Mouse (Mus musculus) layer of hippocampus, adult 2 months (tissue): ENCODE measurements at regions not wholly inside any gene's neighbourhood (a gene's known extent, or its start where the extent isn't known, plus 50 kb on each side); places are given as distances from the start of the nearest gene placed in this dataset.

Experiments
- DNase-seq, 2 experiments: peaks; one replicate each; pipeline ENCODE4 v3.0.0; 2022; ENCODE audit warnings: low spot score in 2 of 2
- H3K27ac ChIP-seq: fragments of 200-600 bp; 2 replicates; pipeline ENCODE4 v1.8.1; 2022
- H3K4me3 ChIP-seq: fragments of 200-600 bp; 2 replicates; pipeline ENCODE4 v1.8.1; 2022; ENCODE audit warnings: mild to moderate bottlenecking
- CTCF ChIP-seq: fragments of 200-600 bp; conservative IDR thresholded peaks from 2 replicates; pipeline ENCODE4 v1.8.1; 2022; ENCODE audit warnings: antibody characterized with exemption, mild to moderate bottlenecking, moderate library complexity

GRCm38 (mm10) chr11:19585228-19585627 is 338.9 kb upstream of the Spred2 start:
- no peak overlapping the region for H3K4me3 ChIP-seq
- DNase-seq: no peak
- no peak for TF ChIP-seq CTCF
- no peak overlapping the region for H3K27ac ChIP-seq

- Histone ChIP-seq H3K27ac (no peak overlapping the region), H3K4me3 (no peak overlapping the region)
- TF ChIP-seq CTCF: no peak
- no peak for DNase-seq
Measured at GRCm38 (mm10) chr11:19592506-19593355, 331.4 kb upstream of the Spred2 start.

- Histone ChIP-seq H3K4me3 (no peak overlapping the region), H3K27ac (no peak overlapping the region)
- DNase-seq: no peak
- TF ChIP-seq CTCF: no peak
Measured at GRCm38 (mm10) chr11:19595107-19595506, 329.1 kb upstream of the Spred2 start.

DNA sequence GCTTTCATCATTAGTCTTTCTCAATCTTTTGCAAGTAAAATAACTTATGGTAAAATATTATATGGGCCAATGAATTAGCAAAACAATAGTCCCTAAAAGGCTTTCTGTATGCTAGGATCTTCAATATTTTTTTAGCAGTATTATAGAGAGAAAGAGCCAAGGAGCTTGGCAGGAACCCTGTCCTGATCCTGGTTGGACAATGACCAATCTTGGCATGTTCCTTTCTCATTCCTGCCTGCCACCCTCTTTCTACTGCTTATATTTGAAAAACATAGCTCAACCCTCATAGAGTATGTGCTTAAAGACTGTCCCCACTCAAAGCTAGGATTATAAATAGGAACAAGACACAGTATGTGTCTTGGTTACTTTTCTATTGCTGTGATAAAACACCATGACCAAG is 327.8 kb upstream of the Spred2 start:
- Histone ChIP-seq H3K27ac (no peak overlapping the region), H3K4me3 (no peak overlapping the region)
- no peak for DNase-seq
- TF ChIP-seq CTCF: no peak

DNA sequence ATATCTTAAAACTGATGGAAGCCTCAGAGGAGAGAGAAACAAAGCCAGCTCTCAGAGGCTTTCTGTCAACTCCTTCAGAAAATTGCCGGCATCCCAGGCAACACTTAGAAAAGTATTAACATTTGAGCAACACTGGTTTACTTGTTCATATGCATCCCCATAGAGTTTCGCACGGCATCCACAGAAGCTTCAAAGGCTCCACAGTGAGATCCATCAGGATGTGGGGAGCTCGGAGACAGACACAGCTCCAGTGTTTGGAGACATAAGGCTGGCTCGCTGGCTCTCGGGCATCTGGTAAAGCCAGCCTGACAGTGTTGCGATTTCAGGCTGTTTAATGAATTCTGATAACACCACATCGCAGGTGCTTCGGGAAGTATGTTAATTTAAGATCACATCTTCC is 324.7 kb upstream of the Spred2 start:
- DNase-seq: no peak
- Histone ChIP-seq H3K27ac (no peak overlapping the region), H3K4me3 (no peak overlapping the region)
- TF ChIP-seq CTCF: no peak

- H3K4me3 ChIP-seq: no peak overlapping the region
- TF ChIP-seq CTCF: no peak
- no peak overlapping the region for H3K27ac ChIP-seq
- no peak for DNase-seq
Measured at GRCm38 (mm10) chr11:19601216-19601938, 322.8 kb upstream of the Spred2 start.

DNA sequence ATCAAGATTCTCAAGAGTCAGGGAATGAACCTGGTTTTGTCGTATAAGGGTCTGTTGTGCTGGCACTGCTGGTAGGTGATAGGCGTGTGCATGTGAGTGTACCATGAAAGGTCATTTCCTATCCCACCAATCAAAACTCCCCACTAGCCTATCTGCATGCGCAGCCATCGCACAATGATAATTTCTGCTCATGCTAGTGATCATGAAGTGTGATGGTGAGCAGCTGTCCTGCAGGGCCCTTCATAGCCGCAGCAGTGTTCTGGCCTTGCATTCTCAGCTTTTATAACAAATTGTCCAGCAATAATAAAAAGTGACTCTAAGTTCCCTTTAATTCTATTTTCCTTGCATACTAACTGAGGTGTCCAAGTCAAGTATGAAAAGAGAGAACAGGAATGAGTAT is 321.7 kb upstream of the Spred2 start:
- no peak for TF ChIP-seq CTCF
- H3K27ac ChIP-seq: no peak overlapping the region
- H3K4me3 ChIP-seq: no peak overlapping the region
- DNase-seq: no peak

- Histone ChIP-seq H3K27ac (no peak overlapping the region), H3K4me3 (no peak overlapping the region)
- DNase-seq: no peak
- no peak for TF ChIP-seq CTCF
Measured at GRCm38 (mm10) chr11:19605602-19606001, 318.6 kb upstream of the Spred2 start.

- Histone ChIP-seq H3K27ac (no peak overlapping the region), H3K4me3 (no peak overlapping the region)
- TF ChIP-seq CTCF: no peak
- DNase-seq: no peak
Measured at GRCm38 (mm10) chr11:19606943-19607342, 317.2 kb upstream of the Spred2 start.

DNA sequence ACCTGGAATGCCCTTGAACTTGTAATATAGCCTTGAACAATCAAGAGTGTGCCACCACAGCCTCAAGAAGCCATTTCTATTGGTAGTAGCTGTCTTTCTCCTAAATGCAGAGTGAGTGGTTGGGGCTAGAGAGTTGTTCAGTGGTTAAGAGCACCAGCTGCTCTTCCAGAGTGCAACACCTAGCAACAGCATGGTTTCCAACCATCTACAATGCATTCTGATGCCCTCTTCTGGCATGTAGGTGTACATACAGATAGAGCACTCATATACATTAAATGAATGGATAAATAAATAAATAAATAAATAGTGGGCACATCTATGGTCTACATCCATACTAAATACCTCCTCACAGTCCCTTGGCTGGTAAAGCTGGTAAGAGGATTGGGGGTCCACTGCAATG is 316.2 kb upstream of the Spred2 start:
- DNase-seq: no peak
- Histone ChIP-seq H3K4me3 (no peak overlapping the region), H3K27ac (no peak overlapping the region)
- TF ChIP-seq CTCF: peak; percentile 18

DNA sequence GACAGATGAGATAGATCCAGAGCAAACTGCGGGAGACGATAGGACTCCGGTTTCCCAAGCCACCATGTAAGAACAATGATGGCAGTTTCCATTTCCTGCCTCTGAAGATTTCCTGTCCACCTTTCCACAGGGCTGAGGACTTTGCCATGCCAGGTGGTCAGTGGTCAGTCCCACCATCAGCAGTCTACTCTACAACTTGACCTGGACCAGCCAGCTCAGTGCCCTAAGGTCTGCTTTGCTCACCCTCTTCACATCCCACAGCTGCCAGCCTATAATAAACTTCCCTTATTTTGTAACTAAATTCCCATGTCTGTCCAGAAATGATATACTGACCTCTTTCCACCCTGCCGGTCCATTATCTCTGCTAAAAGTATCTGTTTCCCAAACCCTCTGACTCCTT is 315.7 kb upstream of the Spred2 start:
- no peak for TF ChIP-seq CTCF
- Histone ChIP-seq H3K4me3 (no peak overlapping the region), H3K27ac (no peak overlapping the region)
- no peak for DNase-seq

- Histone ChIP-seq H3K4me3 (no peak overlapping the region), H3K27ac (no peak overlapping the region)
- no peak for TF ChIP-seq CTCF
- DNase-seq: no peak
Measured at GRCm38 (mm10) chr11:19610559-19610958, 313.6 kb upstream of the Spred2 start.

GRCm38 (mm10) chr11:19611217-19611616 is 313.0 kb upstream of the Spred2 start:
- TF ChIP-seq CTCF: no peak
- DNase-seq: no peak
- Histone ChIP-seq H3K27ac (no peak overlapping the region), H3K4me3 (no peak overlapping the region)

DNA sequence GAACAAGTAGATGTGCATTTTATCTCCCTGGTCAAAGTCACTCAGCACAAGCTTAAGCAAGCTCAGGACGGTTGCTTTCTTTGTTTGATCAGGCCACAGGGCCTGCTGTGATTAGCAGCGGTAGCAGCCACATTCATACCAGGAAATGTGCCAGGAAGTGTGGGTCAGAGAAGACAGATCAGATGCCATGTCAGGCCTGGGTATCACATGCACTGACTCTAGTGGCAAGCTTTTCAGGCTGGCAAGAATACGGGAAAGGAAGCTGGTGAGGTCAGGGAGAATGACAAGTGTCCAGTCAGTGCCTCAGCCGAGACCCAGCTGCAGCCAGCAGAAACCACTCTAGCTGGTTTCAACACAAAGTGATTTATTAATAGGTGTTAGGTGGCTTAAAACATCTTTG is 307.7 kb upstream of the Spred2 start:
- Histone ChIP-seq H3K4me3 (no peak overlapping the region), H3K27ac (no peak overlapping the region)
- TF ChIP-seq CTCF: no peak
- no peak for DNase-seq
